Mouse (Mus musculus) ovary, postnatal 36 days (tissue): ENCODE measurements at regions not wholly inside any gene's neighbourhood (a gene's known extent, or its start where the extent isn't known, plus 50 kb on each side); places are given as distances from the start of the nearest gene placed in this dataset.

Source experiments
- DNase-seq: peaks from one replicate; pipeline ENCODE4 v3.0.0; 2022; ENCODE audit warnings: low spot score, mixed read lengths

DNA sequence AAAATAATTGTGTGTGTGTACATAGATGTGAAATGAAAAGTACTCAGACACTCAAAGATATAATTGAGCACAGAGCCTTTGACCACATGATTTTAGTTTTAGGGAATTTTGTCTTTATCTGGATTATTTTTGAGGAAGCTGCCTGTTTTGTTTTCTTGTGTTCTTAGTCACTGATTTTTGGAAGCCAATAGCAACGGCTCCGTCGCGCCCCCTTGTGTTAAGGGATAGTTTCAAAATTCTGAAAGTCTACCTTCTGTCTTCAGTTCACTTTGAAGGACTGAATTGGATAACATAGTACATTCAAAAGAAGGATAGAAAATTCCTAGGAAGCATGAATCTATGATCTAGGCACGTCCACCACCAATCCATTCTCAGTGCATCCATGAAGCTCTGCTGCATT lies 185.8 kb upstream of the Sash1 start:
- peak; percentile 32 for DNase-seq

GRCm38 (mm10) chr10:9069608-9070190 lies 183.8 kb upstream of the Sash1 start:
- DNase-seq, result no peak

DNA sequence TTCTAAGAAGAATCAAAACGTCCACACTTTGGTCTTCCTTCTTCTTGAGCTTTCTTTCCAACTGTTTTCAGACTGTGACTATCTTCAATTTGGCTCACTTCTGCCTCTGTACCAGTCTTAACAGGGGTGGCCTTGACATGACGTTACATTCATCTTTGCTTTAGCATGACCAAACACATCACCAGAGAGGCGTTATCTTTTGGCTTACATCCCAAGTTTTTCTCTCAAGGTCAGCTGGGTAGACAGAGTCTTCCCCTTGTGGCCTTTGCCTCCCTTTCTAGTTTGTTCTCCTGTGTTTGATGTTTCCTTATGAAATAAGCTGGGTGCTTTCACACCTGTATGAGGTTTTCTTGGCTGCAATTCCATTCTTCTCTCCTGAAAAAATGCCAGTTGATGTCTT lies 180.7 kb upstream of the Sash1 start:
- no peak for DNase-seq

- no peak for DNase-seq
Observed at GRCm38 (mm10) chr10:9061979-9062378, 176.1 kb upstream of the Sash1 start.

GRCm38 (mm10) chr10:9055274-9055673 lies 169.4 kb upstream of the Sash1 start:
- no peak for DNase-seq

- no peak for DNase-seq
Observed at GRCm38 (mm10) chr10:9053371-9053770, 167.5 kb upstream of the Sash1 start.

GRCm38 (mm10) chr10:9047341-9047740 lies 161.5 kb upstream of the Sash1 start:
- DNase-seq, result no peak

DNA sequence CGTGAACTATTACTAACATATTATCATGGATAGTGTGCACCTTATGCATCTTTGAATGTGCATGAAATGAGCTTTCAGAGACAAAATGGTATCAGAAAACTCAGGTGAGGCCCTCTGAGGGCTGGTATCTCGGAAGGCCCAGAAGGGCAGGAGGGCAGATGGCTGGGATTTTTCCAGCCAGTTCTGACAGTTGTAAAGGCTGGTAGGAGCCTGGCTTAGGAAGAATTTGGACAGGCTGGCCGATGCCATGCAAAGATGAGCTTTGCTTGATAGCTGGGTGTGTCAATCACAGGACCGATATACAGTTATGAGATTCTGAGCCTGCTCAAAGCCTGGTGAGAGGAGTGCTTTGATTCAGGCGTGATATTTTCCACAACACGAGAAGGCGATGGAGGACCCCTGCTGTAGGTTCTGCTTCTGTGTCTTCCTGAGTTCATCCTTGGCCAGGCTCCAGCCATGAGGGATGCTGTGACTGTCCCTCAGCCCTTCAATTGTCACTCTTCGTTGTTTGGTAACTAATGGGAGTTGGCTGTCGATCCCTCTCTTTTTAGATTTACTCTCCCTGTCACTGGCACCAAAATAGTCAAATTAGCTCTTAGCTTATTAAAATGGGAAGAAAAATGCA lies 159.0 kb upstream of the Sash1 start:
- no peak for DNase-seq

- DNase-seq, result no peak
Observed at GRCm38 (mm10) chr10:9043507-9043906, 157.6 kb upstream of the Sash1 start.

GRCm38 (mm10) chr10:9030486-9030885 lies 144.6 kb upstream of the Sash1 start:
- no peak for DNase-seq

GRCm38 (mm10) chr10:9029506-9029905 lies 143.6 kb upstream of the Sash1 start:
- no peak for DNase-seq

DNA sequence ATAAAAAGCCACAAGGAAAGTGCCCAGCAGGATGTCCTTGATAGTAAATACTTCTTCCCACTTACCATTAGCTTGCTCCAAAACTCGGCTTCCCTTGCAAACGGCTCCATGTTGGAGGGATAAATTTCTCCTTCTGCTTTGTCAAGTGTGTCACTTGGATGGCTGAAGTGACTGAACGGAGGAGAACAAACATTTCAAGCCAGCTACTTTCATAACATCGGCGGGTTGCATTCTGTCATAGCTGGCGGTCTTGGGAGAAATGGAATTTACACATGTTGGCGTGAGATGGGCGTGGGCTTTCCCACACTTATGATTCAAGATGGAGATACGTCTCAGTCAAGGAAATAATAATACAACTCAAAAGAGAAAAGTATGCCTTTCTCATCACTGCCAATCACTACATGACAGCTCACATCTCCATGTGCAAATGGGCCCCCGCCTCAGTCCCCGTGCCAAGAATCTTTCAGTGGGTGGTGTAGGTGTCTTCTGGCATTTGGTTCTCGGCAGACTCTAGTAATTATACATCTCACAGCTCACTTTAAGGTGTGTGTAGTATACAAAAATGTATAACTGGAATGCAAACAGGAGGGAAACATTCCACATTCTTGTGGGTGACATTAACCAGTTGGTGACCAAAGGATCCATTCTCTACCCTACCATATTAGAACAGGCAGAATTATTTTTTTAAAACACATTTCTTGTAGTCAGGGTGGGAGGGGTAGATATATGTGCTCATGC lies 141.4 kb upstream of the Sash1 start:
- DNase-seq, result no peak

DNA sequence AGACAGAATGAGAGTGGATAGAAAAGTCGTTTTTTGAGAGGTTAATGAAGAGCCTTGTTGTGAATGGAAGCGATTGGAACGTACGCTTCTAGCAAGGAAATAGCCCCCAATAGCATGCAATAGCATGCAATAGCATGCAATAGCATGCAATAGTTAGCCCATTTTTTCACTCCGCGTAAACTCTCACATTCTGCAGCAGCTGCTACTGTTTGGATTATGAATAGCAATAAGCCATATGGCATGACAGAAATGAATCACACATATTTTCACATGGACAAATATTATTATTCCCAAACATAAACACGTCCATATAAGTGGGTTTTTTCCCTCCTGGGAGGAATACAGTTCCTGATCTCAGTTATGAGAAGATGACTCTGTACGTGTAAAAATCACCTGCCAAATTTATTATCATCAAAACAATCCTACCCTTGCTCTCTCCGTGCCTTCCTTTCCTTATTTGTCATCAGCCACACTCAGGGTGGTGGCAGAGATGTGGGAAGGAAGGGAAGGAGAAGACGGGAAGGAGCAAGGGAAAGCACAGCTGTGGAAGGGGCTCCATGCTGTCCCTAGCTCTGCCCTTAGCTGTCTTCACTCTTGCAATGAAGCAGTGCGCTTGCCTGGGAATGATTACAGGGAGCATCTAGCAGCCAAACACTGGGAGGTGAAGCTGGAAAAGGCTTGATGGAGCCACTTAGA lies 129.1 kb upstream of the Sash1 start:
- DNase-seq, result no peak

DNA sequence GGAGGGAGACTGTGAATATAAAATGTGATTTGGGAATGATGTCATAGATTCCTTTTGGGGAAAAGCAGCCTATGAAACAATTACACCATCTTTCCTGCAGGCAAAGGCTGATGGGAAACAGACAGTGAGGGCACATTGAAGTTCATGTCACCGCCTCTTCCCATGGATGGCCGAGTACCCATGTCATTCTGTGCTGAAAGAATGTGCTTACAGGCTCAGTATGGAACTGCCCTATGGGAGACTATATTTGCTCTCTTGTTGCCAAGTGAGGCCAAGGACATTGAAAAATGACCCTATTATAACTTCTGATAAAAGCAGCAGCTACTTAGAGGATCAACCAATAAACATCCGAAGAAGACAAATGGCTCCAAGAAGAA lies 127.7 kb upstream of the Sash1 start:
- no peak for DNase-seq

- peak; percentile 73 for DNase-seq
Observed at GRCm38 (mm10) chr10:9012829-9013548, 127.1 kb upstream of the Sash1 start.

- no peak for DNase-seq
Observed at GRCm38 (mm10) chr10:9011906-9012305, 126.0 kb upstream of the Sash1 start.

- no peak for DNase-seq
Observed at GRCm38 (mm10) chr10:9010191-9010590, 124.3 kb upstream of the Sash1 start.

DNA sequence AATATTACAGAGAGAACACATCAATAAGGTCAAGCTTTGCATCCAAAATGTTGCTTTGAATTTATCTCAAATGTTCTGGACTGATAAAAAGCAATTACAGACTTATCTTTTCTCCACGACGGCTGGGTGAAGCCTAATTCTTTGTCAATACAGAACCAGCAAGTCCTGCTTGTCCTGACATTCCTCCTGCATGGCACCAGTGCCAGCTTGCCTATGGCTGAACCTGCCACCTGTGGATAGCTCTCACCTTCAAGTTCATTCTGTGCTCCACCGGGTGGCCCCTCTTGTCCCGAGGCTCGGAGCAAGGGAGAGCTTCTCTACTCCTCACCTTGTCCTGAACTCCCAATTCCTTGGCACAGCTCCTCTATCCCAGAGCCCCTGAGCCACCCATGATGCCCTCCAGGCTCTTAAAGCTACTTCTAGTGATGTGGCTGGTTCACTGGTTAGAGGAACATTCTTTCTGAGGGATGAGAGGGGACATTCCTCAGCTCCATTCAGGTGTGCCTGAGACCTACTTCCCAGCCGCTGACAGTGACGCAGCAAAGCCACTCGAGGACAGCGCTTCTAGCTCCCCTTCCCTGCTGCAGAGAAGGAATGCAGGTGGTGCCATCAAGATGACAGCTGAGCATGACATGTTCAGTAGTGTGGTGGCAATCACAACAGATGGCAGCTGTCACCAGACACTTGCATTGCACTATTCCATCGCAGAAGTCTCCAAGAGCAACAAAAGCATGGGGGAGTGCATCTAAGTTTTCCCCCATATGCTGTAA lies 119.5 kb upstream of the Sash1 start:
- no peak for DNase-seq

- no peak for DNase-seq
Observed at GRCm38 (mm10) chr10:9002261-9002660, 116.4 kb upstream of the Sash1 start.

- DNase-seq, result no peak
Observed at GRCm38 (mm10) chr10:8998758-8999398, 113.0 kb upstream of the Sash1 start.

DNA sequence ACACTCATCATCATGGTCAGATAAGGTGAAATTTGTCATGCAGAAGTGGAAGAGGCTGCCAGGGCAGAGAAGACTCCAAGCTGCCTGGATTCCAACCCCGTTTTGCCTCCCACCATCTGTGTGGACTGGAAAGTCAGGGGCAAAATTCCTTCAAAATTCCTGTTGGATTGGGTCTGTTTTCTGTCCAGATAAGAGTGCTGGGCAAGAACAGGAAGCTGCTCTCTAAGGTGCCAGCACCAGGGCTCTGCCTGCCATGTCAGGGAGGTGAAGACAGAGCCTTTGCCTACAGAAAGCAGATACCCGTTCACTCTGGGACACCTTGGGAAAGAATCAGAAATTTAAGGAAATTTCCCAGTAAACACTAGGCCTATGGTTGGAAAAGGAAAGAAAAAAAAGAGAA lies 112.5 kb upstream of the Sash1 start:
- no peak for DNase-seq
